Mouse (Mus musculus) ES-E14 (cell line): Measurements from ENCODE around the gene Nt5m.

Experiments
- HCFC1 ChIP-seq: IDR thresholded peaks from 2 replicates; pipeline ENCODE4 v1.6.1; 2012; ENCODE audit warnings: low read length, inconsistent platforms, borderline replicate concordance; ENCODE audit not compliant: insufficient read depth
- MAFK ChIP-seq: IDR thresholded peaks from 2 replicates; pipeline ENCODE4 v1.6.1; 2014; ENCODE audit warnings: mild to moderate bottlenecking, low read depth, low read length, inconsistent platforms; ENCODE audit not compliant: insufficient read depth
- ZC3H11A ChIP-seq: IDR thresholded peaks from 2 replicates; pipeline ENCODE4 v1.6.1; 2012; ENCODE audit warnings: low read depth, mild to moderate bottlenecking, inconsistent platforms, low read length, borderline replicate concordance
- ZNF384 ChIP-seq: IDR thresholded peaks from 2 replicates; pipeline ENCODE4 v1.6.1; 2012; ENCODE audit warnings: low read depth, low read length, inconsistent platforms

GRCm38 (mm10) chr11:59872124-59872523 is 32.9 kb downstream of the Nt5m start:
- TF ChIP-seq MAFK (no peak), ZNF384 (no peak), ZC3H11A (no peak), HCFC1 (no peak)
